Mouse (Mus musculus): ENCODE results near the gene Smarca4. TPM values are rescaled to one million over a fixed set of nuclear protein-coding genes. Genes with fewer than 3 reads are reported as not detected.

Gene Smarca4
- total RNA-seq, 2 experiments from 2014 or later: 129 to 137 TPM

DNA sequence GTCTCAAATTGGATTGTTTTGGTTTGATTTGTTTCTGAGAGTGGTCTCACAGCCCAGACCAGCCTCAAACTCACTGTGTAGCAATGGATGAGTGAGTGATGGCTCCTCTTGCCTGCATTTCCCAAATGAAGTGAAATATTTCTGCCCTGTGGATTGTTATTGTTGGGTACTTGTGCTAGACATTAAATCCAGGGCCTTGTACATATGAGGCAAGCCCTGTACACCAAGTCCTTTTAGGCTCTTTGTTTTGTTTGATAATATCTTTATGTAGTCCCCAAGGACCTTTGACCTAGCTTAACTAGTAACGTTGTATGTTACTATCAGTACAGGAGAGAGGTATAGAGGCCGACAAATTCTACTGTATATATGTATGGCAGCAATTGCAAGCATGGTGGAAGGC is 21.1 kb upstream of the Smarca4 start:
- intact Hi-C loops (cut with DNase I): no loop called here
- no peak for DNase-seq (ENCODE audit: extremely low spot score in 1 of 2, low spot score in 2 of 2)

- no peak for DNase-seq (ENCODE audit: extremely low spot score in 1 of 2, low spot score in 2 of 2)
- intact Hi-C loops (cut with DNase I): no loop called here
These were observed 17.8 kb upstream of the Smarca4 start for GRCm38 (mm10) chr9:21598198-21598597.

DNA sequence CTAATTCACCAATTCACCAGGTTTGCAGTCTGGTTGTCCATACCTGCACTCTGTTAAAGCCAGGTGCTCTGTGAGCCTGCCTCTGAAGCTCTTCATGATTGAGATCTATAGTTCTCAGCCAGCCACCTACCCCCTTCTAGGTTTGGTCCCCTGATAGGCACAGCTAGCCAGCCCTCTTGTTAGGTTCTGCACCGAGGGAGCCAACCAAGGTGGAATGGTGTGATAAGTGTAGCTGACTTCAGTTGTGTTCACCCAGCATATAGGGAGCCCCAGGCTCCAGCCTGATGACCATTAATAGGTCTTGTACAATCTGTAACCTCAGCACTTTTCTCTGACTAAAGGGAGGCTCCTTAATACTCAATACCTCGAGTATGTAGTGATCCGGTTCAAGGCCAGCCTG is 15.8 kb upstream of the Smarca4 start:
- intact Hi-C loops (cut with DNase I): no loop called here
- no peak for DNase-seq (ENCODE audit: extremely low spot score in 1 of 2, low spot score in 2 of 2)

DNA sequence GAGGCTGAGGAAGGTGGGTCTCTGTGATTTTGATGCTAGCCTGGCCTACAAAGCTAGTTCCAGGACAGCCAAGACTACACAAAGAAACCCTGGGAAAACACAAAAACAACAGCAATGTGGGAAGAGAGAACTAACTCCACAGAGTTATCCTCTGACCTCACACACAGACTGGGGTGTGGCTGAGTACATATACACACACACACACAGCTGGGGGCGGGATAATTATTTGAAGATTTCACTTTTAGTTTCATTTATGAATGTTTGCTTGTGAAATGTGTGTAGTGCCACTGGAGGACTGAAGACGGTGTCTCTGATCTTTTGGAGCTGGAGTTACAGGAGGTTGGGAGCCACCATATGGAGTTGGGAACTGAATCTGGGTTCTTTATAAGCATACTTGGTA is 14.9 kb upstream of the Smarca4 start:
- intact Hi-C loops (cut with DNase I): no loop called here

DNA sequence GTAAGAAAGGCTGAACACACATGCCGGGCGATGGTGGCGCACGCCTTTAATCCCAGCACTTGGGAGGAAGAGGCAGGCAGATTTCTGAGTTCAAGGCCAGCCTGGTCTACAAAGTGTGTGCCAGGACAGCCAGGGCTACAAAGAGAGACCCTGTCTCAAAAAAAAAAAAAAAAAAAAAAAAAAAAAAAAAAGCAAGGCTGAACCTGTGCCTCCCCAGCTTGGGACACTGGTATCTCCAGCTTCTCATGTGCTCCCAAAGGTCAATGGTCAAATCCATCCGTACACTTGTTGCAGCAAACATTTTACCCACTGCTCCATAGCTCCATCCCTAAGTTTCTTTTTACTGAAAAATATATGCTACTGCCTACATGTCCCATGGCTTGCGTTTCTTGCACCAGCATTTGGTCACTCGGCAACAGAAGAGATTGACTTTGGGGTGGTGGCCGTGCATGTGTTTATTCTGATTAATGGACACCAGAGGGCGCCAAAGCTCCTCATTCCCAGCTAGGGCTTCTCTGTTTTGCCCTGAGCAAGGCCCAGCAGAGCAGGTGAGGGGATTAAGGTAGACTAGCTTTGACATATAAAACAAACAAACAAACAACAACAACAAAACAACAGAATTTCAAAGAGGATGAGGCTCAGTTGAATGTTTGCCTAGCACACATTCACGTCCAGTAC is 14.1 kb upstream of the Smarca4 start:
- DNase-seq (ENCODE audit: extremely low spot score in 1 of 2, low spot score in 2 of 2): peak; percentile 55 to 59
- intact Hi-C loops (cut with DNase I): no loop called here

More for the DNA sequence above, 14.9 kb upstream of the Smarca4 start:
- no peak for DNase-seq (ENCODE audit: extremely low spot score in 1 of 2, low spot score in 2 of 2)

- DNase-seq (ENCODE audit: extremely low spot score in 1 of 2, low spot score in 2 of 2): no peak
- intact Hi-C loops (cut with DNase I): no loop called here
These were observed 11.8 kb upstream of the Smarca4 start for GRCm38 (mm10) chr9:21604119-21604518.

DNA sequence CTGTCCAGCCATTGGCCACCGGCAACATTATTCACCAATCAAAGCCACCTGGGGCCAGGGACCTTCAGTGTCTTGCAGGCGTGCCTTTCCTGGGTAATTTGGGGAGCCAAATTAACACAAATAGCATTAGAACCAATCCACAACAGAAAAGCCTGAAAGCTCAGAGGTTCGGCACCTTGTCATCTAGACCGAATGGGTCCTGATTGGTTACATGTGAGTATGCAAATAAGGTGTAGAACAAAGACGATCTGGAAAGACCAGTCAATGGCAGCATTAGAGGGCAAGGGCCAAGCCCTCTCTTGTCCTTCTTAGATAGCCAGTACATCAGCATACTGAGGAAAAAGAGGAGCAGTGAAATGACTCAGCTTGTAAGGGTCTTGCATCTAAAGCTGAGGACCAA is 10.1 kb upstream of the Smarca4 start:
- no peak for DNase-seq (ENCODE audit: extremely low spot score in 1 of 2, low spot score in 2 of 2)
- intact Hi-C loops (cut with DNase I): no loop called here

DNA sequence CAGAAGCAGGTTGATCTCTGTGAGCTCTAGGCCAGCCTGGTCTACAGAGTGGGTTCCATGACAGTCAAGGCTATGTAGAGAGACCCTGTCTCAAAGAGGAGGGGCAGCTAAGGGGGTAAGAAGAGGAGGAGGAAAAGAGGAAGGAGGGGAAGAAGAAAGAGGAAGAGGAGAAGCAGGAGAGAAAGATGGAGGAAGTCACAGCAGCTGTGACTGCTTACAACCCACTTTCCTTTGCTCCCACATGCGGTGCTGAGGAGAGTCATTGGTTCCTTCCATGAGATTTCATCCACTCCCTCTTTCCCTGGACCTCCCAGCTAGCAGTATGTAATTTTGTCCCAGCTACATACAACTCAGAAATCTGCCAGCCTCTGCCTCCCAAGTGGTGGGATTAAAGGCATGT is 9.3 kb upstream of the Smarca4 start:
- intact Hi-C loops (cut with DNase I): no loop called here
- DNase-seq (ENCODE audit: extremely low spot score in 1 of 2, low spot score in 2 of 2): no peak

GRCm38 (mm10) chr9:21609861-21610260 is 6.1 kb upstream of the Smarca4 start:
- DNase-seq (ENCODE audit: extremely low spot score in 1 of 2, low spot score in 2 of 2): no peak

DNA sequence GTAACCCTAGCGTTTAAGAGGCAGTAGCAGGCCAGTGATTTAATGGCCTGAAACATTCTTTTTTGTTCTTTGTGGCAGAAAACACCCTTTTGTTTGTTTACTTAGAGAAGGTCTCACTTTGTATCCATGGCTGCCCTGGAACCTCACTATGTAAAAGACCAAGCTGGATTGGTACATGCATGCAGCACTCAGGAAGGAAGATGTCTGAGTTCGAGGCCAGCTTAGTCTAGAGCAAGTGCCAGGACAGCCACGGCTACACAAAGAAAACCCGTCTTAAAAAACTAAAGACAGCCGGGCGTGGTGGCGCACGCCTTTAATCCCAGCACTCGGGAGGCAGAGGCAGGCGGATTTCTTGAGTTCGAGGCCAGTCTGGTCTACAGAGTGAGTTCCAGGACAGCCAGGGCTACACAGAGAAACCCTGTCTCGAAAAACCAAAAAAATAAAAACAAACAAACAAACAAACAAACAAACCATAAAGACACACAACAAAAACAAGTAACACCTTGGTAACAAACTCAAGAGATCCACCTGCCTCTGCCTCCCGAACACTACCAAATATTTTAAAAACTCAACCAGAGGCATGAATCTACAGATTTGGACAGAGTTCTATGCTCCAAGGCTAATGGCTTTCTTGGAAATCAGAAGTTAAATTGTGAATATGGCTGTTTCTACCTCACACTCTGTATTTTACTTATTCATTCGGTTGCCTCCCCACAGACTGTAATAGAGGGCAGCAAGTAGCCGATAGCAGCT is 929 bp upstream of the Smarca4 start:
- intact Hi-C loops (cut with DNase I): no loop called here
- DNase-seq (ENCODE audit: extremely low spot score in 1 of 2, low spot score in 2 of 2): no peak

More at GRCm38 (mm10) chr9:21609861-21610260, 6.1 kb upstream of the Smarca4 start:
- intact Hi-C loops (cut with DNase I): no loop called here

- intact Hi-C loops (cut with DNase I): no loop called here
- DNase-seq (ENCODE audit: extremely low spot score in 1 of 2, low spot score in 2 of 2): peak; percentile 80 to 95
These were observed 338 bp downstream of the Smarca4 start for GRCm38 (mm10) chr9:21616232-21616781.

DNA sequence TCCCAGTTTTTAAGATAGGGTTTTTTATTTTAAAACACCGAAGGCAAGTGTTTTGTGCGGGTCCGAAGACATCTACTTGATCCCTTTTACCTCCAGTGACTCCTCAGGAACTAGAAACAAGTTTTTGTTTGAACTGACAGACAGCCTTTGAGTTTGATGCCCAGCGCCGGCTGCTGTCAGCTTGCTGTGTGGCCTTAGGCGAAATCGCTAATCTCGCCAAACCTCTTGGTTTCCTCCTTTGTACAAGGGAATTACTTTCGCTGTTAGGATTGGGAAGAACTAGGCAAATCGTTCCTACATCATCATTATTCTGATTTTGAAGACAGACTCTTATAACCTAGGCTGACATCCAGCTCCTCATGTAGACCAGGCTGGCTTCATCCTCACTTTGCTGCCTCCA is 1.1 kb downstream of the Smarca4 start:
- DNase-seq (ENCODE audit: extremely low spot score in 1 of 2, low spot score in 2 of 2): no peak
- intact Hi-C loops (cut with DNase I): no loop called here

- intact Hi-C loops (cut with DNase I): no loop called here
- DNase-seq (ENCODE audit: extremely low spot score in 1 of 2, low spot score in 2 of 2): no peak
These were observed 4.3 kb downstream of the Smarca4 start for GRCm38 (mm10) chr9:21620229-21620628.

GRCm38 (mm10) chr9:21622676-21623075 is 6.7 kb downstream of the Smarca4 start:
- DNase-seq (ENCODE audit: extremely low spot score in 1 of 2, low spot score in 2 of 2): no peak
- intact Hi-C loops (cut with DNase I): no loop called here

DNA sequence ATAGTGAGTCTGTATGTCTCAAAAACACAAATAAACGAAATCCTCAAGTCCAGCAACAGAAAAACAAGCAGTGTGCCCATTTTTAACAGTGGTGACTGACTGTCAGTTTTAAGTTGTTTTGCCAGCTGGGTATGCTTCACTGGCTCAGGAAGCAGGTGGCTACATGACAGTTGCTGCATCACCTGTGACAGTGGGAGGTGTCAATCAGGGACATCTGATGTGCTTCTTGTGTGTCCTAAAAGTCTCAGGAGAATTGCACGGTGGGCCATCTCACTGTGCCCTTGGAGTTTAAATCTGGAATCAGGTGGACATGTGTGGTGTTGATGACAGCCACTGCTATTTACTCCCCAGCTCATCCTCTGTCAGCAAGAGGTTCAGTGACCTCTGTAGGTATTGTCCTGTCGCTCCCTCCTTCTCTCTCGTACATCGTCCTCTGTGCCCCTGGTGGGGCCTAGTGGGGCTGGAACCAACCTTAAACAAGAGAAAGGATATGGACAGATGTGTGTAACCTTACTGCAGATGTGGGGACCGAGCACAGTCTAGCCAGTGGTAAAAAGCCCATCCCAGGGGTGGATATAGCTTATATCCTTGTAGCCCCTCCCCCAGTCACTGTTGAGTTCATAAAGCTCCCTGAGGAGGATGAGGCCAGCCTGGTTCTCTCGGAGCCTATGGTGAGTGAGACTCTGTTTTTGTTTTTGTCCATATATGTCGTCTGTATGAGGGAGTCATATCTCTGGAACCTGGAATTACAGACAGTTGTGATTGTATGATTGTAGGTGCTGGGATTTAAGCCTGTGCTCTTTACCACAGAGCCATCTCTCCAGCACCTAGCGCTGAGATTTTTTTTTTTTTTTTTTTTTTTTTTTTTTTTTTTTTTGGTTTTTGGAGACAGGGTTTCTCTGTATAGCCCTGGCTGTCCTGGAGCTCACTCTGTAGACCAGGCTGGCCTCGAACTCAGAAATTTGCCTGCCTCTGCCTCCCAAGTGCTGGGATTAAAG is 9.7 kb downstream of the Smarca4 start:
- no peak for DNase-seq (ENCODE audit: extremely low spot score in 1 of 2, low spot score in 2 of 2)
- intact Hi-C loops (cut with DNase I): no loop called here

GRCm38 (mm10) chr9:21626571-21626970 is 10.6 kb downstream of the Smarca4 start:
- no peak for DNase-seq (ENCODE audit: extremely low spot score in 1 of 2, low spot score in 2 of 2)
- intact Hi-C loops (cut with DNase I): no loop called here

GRCm38 (mm10) chr9:21627145-21627795 is 11.3 kb downstream of the Smarca4 start:
- DNase-seq (ENCODE audit: extremely low spot score in 1 of 2, low spot score in 2 of 2): peak in 1 of 2 experiments; percentile 40
- intact Hi-C loops (cut with DNase I): no loop called here

DNA sequence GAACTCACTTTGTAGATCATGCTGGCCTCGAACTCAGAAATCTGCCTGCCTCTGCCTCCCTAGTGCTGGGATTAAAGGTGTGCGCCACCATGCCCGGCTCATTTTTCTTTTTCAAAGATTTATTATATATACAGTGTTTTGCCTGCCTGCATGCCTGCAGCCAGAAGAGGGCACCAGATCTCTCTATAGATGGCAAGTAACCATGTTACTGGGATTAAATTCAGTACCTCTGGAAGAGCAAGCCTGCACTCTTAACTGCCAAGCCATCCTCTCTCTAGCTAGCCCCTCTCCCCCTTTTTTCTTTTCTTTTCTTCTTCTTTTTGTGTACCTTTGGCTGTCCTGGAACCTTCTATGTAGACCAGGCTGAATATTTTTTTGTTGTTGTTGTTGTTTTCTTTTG is 14.7 kb downstream of the Smarca4 start:
- DNase-seq (ENCODE audit: extremely low spot score in 1 of 2, low spot score in 2 of 2): peak in 1 of 2 experiments; percentile 45
- intact Hi-C loops (cut with DNase I): no loop called here

DNA sequence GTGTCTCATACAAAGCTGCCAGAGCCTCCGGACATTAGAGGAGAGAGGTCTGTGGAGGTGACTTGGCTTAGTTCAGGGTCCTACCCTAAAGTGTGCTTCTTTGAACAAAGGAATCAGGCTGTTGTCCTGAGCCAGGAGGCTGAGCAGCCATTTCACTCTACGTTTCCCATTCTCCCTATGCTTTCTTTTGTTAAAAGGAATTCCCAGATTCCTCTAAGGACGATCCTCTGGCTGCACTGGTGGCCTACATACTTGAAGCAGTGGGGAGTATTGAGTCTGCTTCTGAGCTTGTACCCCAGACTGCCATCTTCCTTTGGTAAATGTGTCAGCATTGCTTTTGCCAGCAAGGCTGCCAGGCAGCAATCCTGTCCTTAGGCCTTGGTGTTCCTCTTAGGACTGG is 17.1 kb downstream of the Smarca4 start:
- intact Hi-C loops (cut with DNase I): no loop called here
- DNase-seq (ENCODE audit: extremely low spot score in 1 of 2, low spot score in 2 of 2): no peak
